Mouse (Mus musculus): ENCODE measurements around the gene Nxnl2. TPM values are rescaled to one million over a fixed set of nuclear protein-coding genes. Genes with fewer than 3 reads are reported as not detected.
A peak's percentile ranks its signal among the peaks of the same experiment; 100 is the strongest.
"Not testable (repeated sequence)": the region's sequence is repeated elsewhere in the genome, so short reads cannot be mapped to it uniquely, and the experiment has no call there.

Nxnl2 gene
- polyA plus RNA-seq, 1 experiment from 2014 or later = 1.2 TPM

GRCm38 (mm10) chr13:51204081-51204480 is 33.3 kb downstream of the Nxnl2 start:
- not testable (repeated sequence) for H3K36me3 ChIP-seq (ENCODE audit: control insufficient read depth, insufficient read depth, low read length); H3K4me1 ChIP-seq (ENCODE audit: control insufficient read depth, insufficient read depth, low read length); H3K4me3 ChIP-seq (ENCODE audit: low read depth, low read length); H3K27me3 ChIP-seq (ENCODE audit: control insufficient read depth, insufficient read depth, low read length); H3K27ac ChIP-seq (ENCODE audit: low read depth, low read length); H3K9ac ChIP-seq (ENCODE audit: low read depth, low read length); ATAC-seq (replicated peaks; ENCODE audit: insufficient number of reproducible peaks, low FRiP score, low TSS enrichment); H3K4me2 ChIP-seq; H3K9me3 ChIP-seq (replicated peaks; ENCODE audit: control insufficient read depth, low read length)
- WGBS (ENCODE audit: insufficient replicate concordance) = 86% methylated on average over 11 of the region's 11 CpGs

GRCm38 (mm10) chr13:51207965-51208364 is 37.1 kb downstream of the Nxnl2 start:
- H3K4me1 ChIP-seq (ENCODE audit: control insufficient read depth, insufficient read depth, low read length) = 0 out of 2 replicates have a peak, but pooled peaks cover 5% of the 10 kb centered on the region
- no peak overlapping the region for H3K4me3 ChIP-seq (ENCODE audit: low read depth, low read length)
- no peak overlapping the region for H3K9ac ChIP-seq (ENCODE audit: low read depth, low read length)
- no peak overlapping the region for H3K27ac ChIP-seq (ENCODE audit: low read depth, low read length)
- no peak overlapping the region for H3K4me2 ChIP-seq
- no peak for ATAC-seq (replicated peaks; ENCODE audit: insufficient number of reproducible peaks, low FRiP score, low TSS enrichment)
- H3K9me3 ChIP-seq (replicated peaks; ENCODE audit: control insufficient read depth, low read length) = no peaks in the 10 kb centered on the region
- 62% methylated on average over 12 of the region's 12 CpGs for WGBS (ENCODE audit: insufficient replicate concordance)
- no peaks in the 10 kb centered on the region for H3K36me3 ChIP-seq (ENCODE audit: control insufficient read depth, insufficient read depth, low read length)
- no peaks in the 10 kb centered on the region for H3K27me3 ChIP-seq (ENCODE audit: control insufficient read depth, insufficient read depth, low read length)

- no peaks in the 10 kb centered on the region for H3K27me3 ChIP-seq (ENCODE audit: control insufficient read depth, insufficient read depth, low read length)
- 0 out of 2 replicates have a peak, but pooled peaks cover 5% of the 10 kb centered on the region for H3K4me1 ChIP-seq (ENCODE audit: control insufficient read depth, insufficient read depth, low read length)
- H3K4me3 ChIP-seq (ENCODE audit: low read depth, low read length) = no peak overlapping the region
- H3K4me2 ChIP-seq = no peak overlapping the region
- H3K9ac ChIP-seq (ENCODE audit: low read depth, low read length) = no peak overlapping the region
- 51% methylated on average over 18 of the region's 18 CpGs for WGBS (ENCODE audit: insufficient replicate concordance)
- peak; percentile 55; the same call in 1 of the 2 replicates for ATAC-seq (replicated peaks; ENCODE audit: insufficient number of reproducible peaks, low FRiP score, low TSS enrichment)
- H3K27ac ChIP-seq (ENCODE audit: low read depth, low read length) = no peak overlapping the region
- no peaks in the 10 kb centered on the region for H3K36me3 ChIP-seq (ENCODE audit: control insufficient read depth, insufficient read depth, low read length)
- H3K9me3 ChIP-seq (replicated peaks; ENCODE audit: control insufficient read depth, low read length) = no peaks in the 10 kb centered on the region
Observed at GRCm38 (mm10) chr13:51208378-51209100, 37.7 kb downstream of the Nxnl2 start.

- 60% methylated on average over 5 of the region's 5 CpGs for WGBS (ENCODE audit: insufficient replicate concordance)
- Histone ChIP-seq H3K36me3 (ENCODE audit: control insufficient read depth, insufficient read depth, low read length) (no peaks in the 10 kb centered on the region), H3K27me3 (ENCODE audit: control insufficient read depth, insufficient read depth, low read length) (no peaks in the 10 kb centered on the region), H3K27ac (ENCODE audit: low read depth, low read length) (no peak overlapping the region), H3K4me2 (no peak overlapping the region), H3K9me3 (replicated peaks; ENCODE audit: control insufficient read depth, low read length) (no peaks in the 10 kb centered on the region), H3K4me3 (ENCODE audit: low read depth, low read length) (no peak overlapping the region), H3K4me1 (ENCODE audit: control insufficient read depth, insufficient read depth, low read length) (0 out of 2 replicates have a peak, but pooled peaks cover 5% of the 10 kb centered on the region), H3K9ac (ENCODE audit: low read depth, low read length) (no peak overlapping the region)
- ATAC-seq (replicated peaks; ENCODE audit: insufficient number of reproducible peaks, low FRiP score, low TSS enrichment) = no peak
Observed at GRCm38 (mm10) chr13:51210639-51211038, 39.8 kb downstream of the Nxnl2 start.

- Histone ChIP-seq H3K4me2 (no peak overlapping the region), H3K4me1 (ENCODE audit: control insufficient read depth, insufficient read depth, low read length) (no peaks in the 10 kb centered on the region), H3K9me3 (replicated peaks; ENCODE audit: control insufficient read depth, low read length) (no peaks in the 10 kb centered on the region), H3K27me3 (ENCODE audit: control insufficient read depth, insufficient read depth, low read length) (no peaks in the 10 kb centered on the region), H3K27ac (ENCODE audit: low read depth, low read length) (no peak overlapping the region), H3K9ac (ENCODE audit: low read depth, low read length) (no peak overlapping the region), H3K36me3 (ENCODE audit: control insufficient read depth, insufficient read depth, low read length) (no peaks in the 10 kb centered on the region), H3K4me3 (ENCODE audit: low read depth, low read length) (no peak overlapping the region)
- WGBS (ENCODE audit: insufficient replicate concordance) = 72% methylated on average over 2 of the region's 2 CpGs
- ATAC-seq (replicated peaks; ENCODE audit: insufficient number of reproducible peaks, low FRiP score, low TSS enrichment) = no peak
Observed at GRCm38 (mm10) chr13:51214746-51215145, 43.9 kb downstream of the Nxnl2 start.

GRCm38 (mm10) chr13:51220897-51221296 is 50.1 kb downstream of the Nxnl2 start:
- Histone ChIP-seq H3K4me3 (ENCODE audit: low read depth, low read length) (no peak overlapping the region), H3K9ac (ENCODE audit: low read depth, low read length) (no peak overlapping the region), H3K4me1 (ENCODE audit: control insufficient read depth, insufficient read depth, low read length) (no peaks in the 10 kb centered on the region), H3K27me3 (ENCODE audit: control insufficient read depth, insufficient read depth, low read length) (no peaks in the 10 kb centered on the region), H3K27ac (ENCODE audit: low read depth, low read length) (no peak overlapping the region), H3K36me3 (ENCODE audit: control insufficient read depth, insufficient read depth, low read length) (no peaks in the 10 kb centered on the region), H3K4me2 (no peak overlapping the region), H3K9me3 (replicated peaks; ENCODE audit: control insufficient read depth, low read length) (no peaks in the 10 kb centered on the region)
- ATAC-seq (replicated peaks; ENCODE audit: insufficient number of reproducible peaks, low FRiP score, low TSS enrichment) = no peak
- 73% methylated on average over 4 of the region's 4 CpGs for WGBS (ENCODE audit: insufficient replicate concordance)

- Histone ChIP-seq H3K27ac (ENCODE audit: low read depth, low read length) (no peak overlapping the region), H3K4me2 (no peak overlapping the region), H3K9ac (ENCODE audit: low read depth, low read length) (no peak overlapping the region), H3K4me1 (ENCODE audit: control insufficient read depth, insufficient read depth, low read length) (no peaks in the 10 kb centered on the region), H3K9me3 (replicated peaks; ENCODE audit: control insufficient read depth, low read length) (no peaks in the 10 kb centered on the region), H3K4me3 (ENCODE audit: low read depth, low read length) (no peak overlapping the region), H3K27me3 (ENCODE audit: control insufficient read depth, insufficient read depth, low read length) (no peaks in the 10 kb centered on the region), H3K36me3 (ENCODE audit: control insufficient read depth, insufficient read depth, low read length) (no peaks in the 10 kb centered on the region)
- no peak for ATAC-seq (replicated peaks; ENCODE audit: insufficient number of reproducible peaks, low FRiP score, low TSS enrichment)
- WGBS (ENCODE audit: insufficient replicate concordance) = 68% methylated on average over 12 of the region's 12 CpGs
Observed at GRCm38 (mm10) chr13:51221425-51222160, 50.8 kb downstream of the Nxnl2 start.
